Mouse (Mus musculus) kidney, adult 8-10 months (tissue): ENCODE data around the gene Slc34a1.

Source experiments
- DNase-seq, 2 experiments: peaks; one replicate each; pipeline ENCODE4 v3.0.0; 2022

The Slc34a1 gene

GRCm38 (mm10) chr13:55398088-55398487, at the start of gene Slc34a1:
Slc34a1 (plus strand) TSS chr13:55398187.
- no peak for DNase-seq

GRCm38 (mm10) chr13:55361145-55361544, 36.8 kb upstream of the Slc34a1 start:
- no peak for DNase-seq

- DNase-seq = peak; percentile 29 to 30
Observed at GRCm38 (mm10) chr13:55361974-55362452, 36.0 kb upstream of the Slc34a1 start.

GRCm38 (mm10) chr13:55362453-55363060, 35.4 kb upstream of the Slc34a1 start, which contains the start of gene Lman2:
Lman2 (minus strand) TSS chr13:55362783.
- DNase-seq = peak; percentile 98 to 99

- DNase-seq = peak in 1 of 2 experiments; percentile 45
Observed at GRCm38 (mm10) chr13:55368401-55368800, 29.6 kb upstream of the Slc34a1 start.

GRCm38 (mm10) chr13:55369531-55370114, 28.4 kb upstream of the Slc34a1 start, which contains the start of gene Rgs14:
Rgs14 (plus strand) TSS chr13:55369732.
- DNase-seq = no peak

GRCm38 (mm10) chr13:55370234-55370633, 27.8 kb upstream of the Slc34a1 start:
- DNase-seq = peak; percentile 58 to 68

GRCm38 (mm10) chr13:55371007-55371681, 26.8 kb upstream of the Slc34a1 start:
- DNase-seq = no peak

GRCm38 (mm10) chr13:55371740-55372139, 26.2 kb upstream of the Slc34a1 start:
- no peak for DNase-seq

GRCm38 (mm10) chr13:55374206-55374924, 23.6 kb upstream of the Slc34a1 start:
- no peak for DNase-seq

GRCm38 (mm10) chr13:55375877-55376276, 22.1 kb upstream of the Slc34a1 start:
- no peak for DNase-seq

- peak; percentile 17 to 32 for DNase-seq
Observed at GRCm38 (mm10) chr13:55378907-55379580, 18.9 kb upstream of the Slc34a1 start.

GRCm38 (mm10) chr13:55381790-55382189, 16.2 kb upstream of the Slc34a1 start:
- no peak for DNase-seq

GRCm38 (mm10) chr13:55390644-55391043, 7.3 kb upstream of the Slc34a1 start:
- peak; percentile 91 to 93 for DNase-seq

- peak; percentile 90 to 94 for DNase-seq
Observed at GRCm38 (mm10) chr13:55391626-55392029, 6.4 kb upstream of the Slc34a1 start.

GRCm38 (mm10) chr13:55392933-55393332, 5.1 kb upstream of the Slc34a1 start:
- DNase-seq = peak in 1 of 2 experiments; percentile 48

GRCm38 (mm10) chr13:55399300-55400038, 1.5 kb downstream of the Slc34a1 start:
- peak; percentile 84 to 87 for DNase-seq

GRCm38 (mm10) chr13:55400039-55400346, 2.0 kb downstream of the Slc34a1 start:
- no peak for DNase-seq

- DNase-seq = no peak
Observed at GRCm38 (mm10) chr13:55403266-55403665, 5.3 kb downstream of the Slc34a1 start.

- peak in 1 of 2 experiments; percentile 26 for DNase-seq
Observed at GRCm38 (mm10) chr13:55403935-55404852, 6.2 kb downstream of the Slc34a1 start.
